Mouse (Mus musculus): ENCODE measurements around the gene Cd37. TPM values are rescaled to one million over a fixed set of nuclear protein-coding genes. Genes with fewer than 3 reads are reported as not detected.

The Cd37 gene
- total and polyA plus RNA-seq, 2 experiments: 1.4 to 11.5 TPM

DNA sequence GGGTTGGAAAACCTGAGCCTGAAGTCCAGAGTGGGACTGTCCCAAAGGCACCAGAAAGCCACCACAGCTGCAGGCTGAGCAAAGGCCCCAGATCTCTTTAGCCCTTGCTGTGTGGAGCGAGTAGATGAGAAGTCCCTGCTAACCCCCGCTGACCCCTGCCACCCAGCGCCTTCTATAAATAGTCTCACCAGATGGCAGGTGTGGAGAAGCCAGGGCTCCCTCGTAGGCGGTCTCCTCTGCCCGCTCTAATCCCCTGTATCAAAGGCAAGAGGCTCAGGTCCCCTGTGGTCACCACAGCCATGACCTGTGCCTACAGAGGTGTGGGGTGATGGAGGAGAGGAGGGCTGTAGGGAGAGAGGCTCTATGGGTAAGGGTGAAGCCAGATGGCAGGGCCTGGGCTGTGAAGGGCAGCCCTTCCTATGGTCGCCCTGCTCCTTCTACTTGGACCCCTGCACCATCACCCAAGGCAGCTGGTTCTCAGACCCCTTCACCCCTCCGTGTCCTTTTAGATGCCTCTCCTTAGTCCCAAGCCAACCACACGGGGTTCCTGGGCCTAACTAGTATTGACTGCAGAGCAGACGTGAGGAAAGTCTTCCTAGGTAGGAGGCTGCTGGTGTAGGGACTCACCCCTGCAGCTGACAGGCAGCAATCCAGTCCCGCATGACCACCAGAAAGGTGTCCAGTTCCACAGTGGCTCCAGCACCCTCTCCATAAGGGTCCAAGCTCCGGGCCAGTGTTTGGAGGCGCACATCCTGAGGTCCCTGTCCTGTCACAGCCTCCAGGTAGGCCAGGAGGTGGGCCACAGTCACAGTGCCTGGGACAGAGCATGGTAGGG, 43.4 kb downstream of the Cd37 start:
- H3K79me2 ChIP-seq (ENCODE audit: control insufficient read depth, insufficient read depth, low read length): no peaks in the 10 kb centered on the region
- H3K27ac ChIP-seq (replicated peaks; ENCODE audit: insufficient read depth, low read depth, low read length): no peak overlapping the region
- H3K9ac ChIP-seq (ENCODE audit: low read depth, low read length): no peak overlapping the region
- 81% methylated on average over 13 of the region's 13 CpGs for WGBS
- H3K4me1 ChIP-seq (ENCODE audit: control insufficient read depth, insufficient read depth, low read length): no peaks in the 10 kb centered on the region
- no peak for DNase-seq (ENCODE audit: extremely low read depth, low read depth, low spot score)
- 0 out of 2 replicates have a peak, but pooled peaks cover 3% of the 10 kb centered on the region for H3K27me3 ChIP-seq (ENCODE audit: control insufficient read depth, insufficient read depth, low read length)
- H3K36me3 ChIP-seq (ENCODE audit: control insufficient read depth, insufficient read depth, low read length): no peaks in the 10 kb centered on the region
- no peak overlapping the region for H3K4me3 ChIP-seq (ENCODE audit: insufficient read depth, low read depth, low read length)
- no peak for TF ChIP-seq CTCF (IDR thresholded peaks at IDR 0.05; ENCODE audit: low read depth, low read length)
- TF ChIP-seq POLR2A (IDR thresholded peaks at IDR 0.05; ENCODE audit: extremely low read depth, insufficient read depth, low read length): no peak

DNA sequence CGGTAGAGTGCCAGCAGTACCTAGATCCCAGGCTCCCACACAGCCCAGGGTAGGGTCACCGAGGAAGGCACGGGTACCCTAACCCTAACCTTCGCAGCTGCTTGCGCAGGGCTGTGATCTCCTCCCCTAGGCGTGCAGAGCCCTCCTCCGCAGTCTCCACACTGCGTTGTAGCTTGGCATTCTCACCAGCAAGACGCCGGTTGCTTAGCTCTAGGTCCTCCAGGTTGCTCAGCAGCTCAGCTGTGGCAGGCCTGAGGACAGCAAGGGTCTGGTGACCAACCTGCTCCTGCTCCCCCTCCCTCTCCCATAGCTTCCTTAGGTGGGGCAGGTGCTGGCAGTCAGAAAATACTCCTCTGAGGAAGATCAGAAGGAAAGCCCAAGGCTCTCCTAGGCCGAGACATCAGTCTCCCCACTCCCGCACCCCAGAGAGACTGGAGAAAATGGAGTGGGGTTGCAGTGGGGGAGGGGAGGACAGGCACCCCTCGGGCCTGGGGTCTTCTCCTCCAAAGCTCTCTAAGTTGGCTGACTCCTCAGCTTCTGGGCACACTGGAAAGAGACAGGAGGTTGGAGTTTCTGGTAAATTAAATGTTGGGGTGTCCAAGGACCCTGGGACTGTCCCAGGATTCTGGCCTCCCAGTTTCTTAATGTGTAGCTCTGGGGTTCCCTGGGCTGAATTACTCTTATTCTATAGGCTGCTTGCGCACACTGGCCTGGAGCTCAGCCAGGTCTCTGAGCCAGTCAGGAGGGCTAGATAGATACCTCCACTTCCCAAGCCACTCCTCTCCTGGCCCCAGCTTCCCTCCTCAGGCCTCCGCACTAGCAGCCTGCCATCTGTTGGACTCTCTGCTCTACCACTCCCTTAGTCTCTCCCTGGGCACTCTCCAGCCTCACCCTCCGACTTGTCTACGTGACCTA, 44.8 kb downstream of the Cd37 start:
- WGBS: 85% methylated on average over 17 of the region's 17 CpGs
- no peaks in the 10 kb centered on the region for H3K36me3 ChIP-seq (ENCODE audit: control insufficient read depth, insufficient read depth, low read length)
- no peak for DNase-seq (ENCODE audit: extremely low read depth, low read depth, low spot score)
- H3K27ac ChIP-seq (replicated peaks; ENCODE audit: insufficient read depth, low read depth, low read length): no peak overlapping the region
- no peak overlapping the region for H3K4me3 ChIP-seq (ENCODE audit: insufficient read depth, low read depth, low read length)
- H3K27me3 ChIP-seq (ENCODE audit: control insufficient read depth, insufficient read depth, low read length): peaks cover 9% of the 10 kb centered on the region; the same call in 1 of the 2 replicates
- H3K79me2 ChIP-seq (ENCODE audit: control insufficient read depth, insufficient read depth, low read length): no peaks in the 10 kb centered on the region
- H3K9ac ChIP-seq (ENCODE audit: low read depth, low read length): no peak overlapping the region
- no peak for TF ChIP-seq POLR2A (IDR thresholded peaks at IDR 0.05; ENCODE audit: extremely low read depth, insufficient read depth, low read length)
- no peak for TF ChIP-seq CTCF (IDR thresholded peaks at IDR 0.05; ENCODE audit: low read depth, low read length)
- no peaks in the 10 kb centered on the region for H3K4me1 ChIP-seq (ENCODE audit: control insufficient read depth, insufficient read depth, low read length)

DNA sequence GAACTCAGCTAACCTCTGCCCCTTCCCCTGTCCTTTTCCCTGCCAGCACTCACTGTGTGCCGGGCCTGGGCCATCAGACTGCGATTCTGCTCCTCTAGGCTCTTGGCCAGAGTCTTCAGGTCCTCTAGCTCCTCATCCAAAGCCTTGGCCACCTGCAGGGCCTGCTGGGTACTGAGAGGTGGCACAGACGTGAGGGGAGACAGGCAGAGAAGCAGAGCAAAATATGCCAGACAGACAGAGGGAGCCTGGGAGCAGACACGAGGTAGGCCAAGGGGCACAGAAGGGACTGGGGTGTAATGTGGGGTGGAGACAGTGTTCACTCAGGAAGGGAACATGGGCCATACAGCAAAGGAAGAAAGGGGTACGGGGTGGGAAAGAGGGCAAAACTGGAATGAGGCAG, 45.5 kb downstream of the Cd37 start:
- Histone ChIP-seq H3K79me2 (ENCODE audit: control insufficient read depth, insufficient read depth, low read length) (no peaks in the 10 kb centered on the region), H3K27ac (replicated peaks; ENCODE audit: insufficient read depth, low read depth, low read length) (no peak overlapping the region), H3K36me3 (ENCODE audit: control insufficient read depth, insufficient read depth, low read length) (no peaks in the 10 kb centered on the region), H3K9ac (ENCODE audit: low read depth, low read length) (no peak overlapping the region), H3K27me3 (ENCODE audit: control insufficient read depth, insufficient read depth, low read length) (peaks cover 10% of the 10 kb centered on the region; the same call in 1 of the 2 replicates), H3K4me1 (ENCODE audit: control insufficient read depth, insufficient read depth, low read length) (no peaks in the 10 kb centered on the region), H3K4me3 (ENCODE audit: insufficient read depth, low read depth, low read length) (no peak overlapping the region)
- no peak for DNase-seq (ENCODE audit: extremely low read depth, low read depth, low spot score)
- TF ChIP-seq CTCF (IDR thresholded peaks at IDR 0.05; ENCODE audit: low read depth, low read length): no peak
- no peak for TF ChIP-seq POLR2A (IDR thresholded peaks at IDR 0.05; ENCODE audit: extremely low read depth, insufficient read depth, low read length)
- 76% methylated on average over 4 of the region's 5 CpGs for WGBS

DNA sequence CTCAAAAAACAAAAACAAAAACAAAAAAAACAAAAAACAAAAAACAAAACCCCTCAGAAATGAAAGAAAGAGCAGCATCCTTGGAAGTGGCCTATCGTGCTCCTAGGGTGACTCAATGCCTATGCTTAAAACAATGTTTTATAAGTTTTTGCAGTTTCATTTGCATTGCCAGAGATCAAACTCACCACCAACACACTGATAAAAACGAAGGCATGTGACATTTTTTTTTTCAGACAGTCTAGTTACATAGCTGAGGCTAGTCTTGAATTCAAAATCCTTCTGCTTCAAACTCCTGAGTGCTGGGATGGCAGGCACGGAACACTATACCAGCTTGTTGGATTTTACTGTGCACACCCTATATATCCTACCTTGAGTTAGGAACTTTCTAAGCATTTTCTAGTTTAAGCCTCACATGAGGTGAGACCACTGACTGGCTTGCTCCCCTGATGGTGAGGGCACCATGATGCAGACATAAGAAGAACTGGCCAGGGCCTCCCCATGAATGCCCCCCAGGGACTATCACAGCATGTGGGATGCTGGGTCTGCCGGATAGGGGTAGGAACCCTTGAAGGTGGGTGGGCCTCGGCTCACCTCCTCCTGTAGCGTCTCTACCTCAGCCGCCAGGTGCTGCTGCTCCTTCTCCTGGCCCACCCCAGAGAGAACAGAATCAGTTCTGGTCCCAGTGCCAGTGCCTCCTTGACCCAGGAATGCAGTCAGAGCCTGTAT, 46.2 kb downstream of the Cd37 start:
- Histone ChIP-seq H3K4me3 (ENCODE audit: insufficient read depth, low read depth, low read length) (no peak overlapping the region), H3K79me2 (ENCODE audit: control insufficient read depth, insufficient read depth, low read length) (no peaks in the 10 kb centered on the region), H3K27ac (replicated peaks; ENCODE audit: insufficient read depth, low read depth, low read length) (no peak overlapping the region), H3K27me3 (ENCODE audit: control insufficient read depth, insufficient read depth, low read length) (peaks cover 10% of the 10 kb centered on the region; the same call in 1 of the 2 replicates), H3K36me3 (ENCODE audit: control insufficient read depth, insufficient read depth, low read length) (no peaks in the 10 kb centered on the region), H3K4me1 (ENCODE audit: control insufficient read depth, insufficient read depth, low read length) (no peaks in the 10 kb centered on the region), H3K9ac (ENCODE audit: low read depth, low read length) (no peak overlapping the region)
- no peak for DNase-seq (ENCODE audit: extremely low read depth, low read depth, low spot score)
- no peak for TF ChIP-seq POLR2A (IDR thresholded peaks at IDR 0.05; ENCODE audit: extremely low read depth, insufficient read depth, low read length)
- TF ChIP-seq CTCF (IDR thresholded peaks at IDR 0.05; ENCODE audit: low read depth, low read length): no peak
- 80% methylated on average over 7 of the region's 7 CpGs for WGBS

DNA sequence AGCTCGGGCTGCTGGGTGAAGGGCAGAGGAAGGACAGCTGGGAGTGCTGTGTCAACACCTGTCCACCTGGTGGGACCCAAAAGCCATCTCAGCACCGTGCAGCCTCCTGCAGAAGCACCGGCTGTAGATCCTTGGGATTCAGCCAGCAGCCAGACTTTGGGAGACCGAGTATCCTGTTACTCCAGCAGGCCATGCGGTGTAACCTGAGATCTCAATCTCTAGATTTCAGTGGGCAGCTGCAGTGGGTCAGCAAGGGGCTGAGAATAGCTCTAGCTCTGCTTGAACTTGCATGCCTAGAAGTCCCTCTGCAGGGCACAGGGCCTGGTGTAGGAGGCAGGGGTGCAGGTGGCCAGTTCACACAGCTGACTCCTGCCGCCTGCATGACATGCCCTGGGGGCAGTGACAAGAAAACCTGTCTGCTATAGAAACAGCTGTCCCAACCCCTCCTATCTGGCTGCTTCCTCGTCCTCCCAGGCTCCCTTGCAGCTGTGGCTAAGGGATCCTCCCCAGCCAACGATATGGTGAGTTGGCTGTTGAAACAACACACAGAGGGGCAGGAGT, 47.0 kb downstream of the Cd37 start:
- H3K4me3 ChIP-seq (ENCODE audit: insufficient read depth, low read depth, low read length): no peak overlapping the region
- no peak overlapping the region for H3K27ac ChIP-seq (replicated peaks; ENCODE audit: insufficient read depth, low read depth, low read length)
- H3K79me2 ChIP-seq (ENCODE audit: control insufficient read depth, insufficient read depth, low read length): no peaks in the 10 kb centered on the region
- TF ChIP-seq POLR2A (IDR thresholded peaks at IDR 0.05; ENCODE audit: extremely low read depth, insufficient read depth, low read length) (no peak), CTCF (IDR thresholded peaks at IDR 0.05; ENCODE audit: low read depth, low read length) (no peak)
- no peaks in the 10 kb centered on the region for H3K36me3 ChIP-seq (ENCODE audit: control insufficient read depth, insufficient read depth, low read length)
- H3K9ac ChIP-seq (ENCODE audit: low read depth, low read length): no peak overlapping the region
- no peaks in the 10 kb centered on the region for H3K4me1 ChIP-seq (ENCODE audit: control insufficient read depth, insufficient read depth, low read length)
- DNase-seq (ENCODE audit: extremely low read depth, low read depth, low spot score): no peak
- peaks cover 10% of the 10 kb centered on the region; the same call in 1 of the 2 replicates for H3K27me3 ChIP-seq (ENCODE audit: control insufficient read depth, insufficient read depth, low read length)
- WGBS: 49% methylated on average over 8 of the region's 8 CpGs

Data from liver, adult 2 months (tissue).